Mouse (Mus musculus): ENCODE measurements at regions not wholly inside any gene's neighbourhood (a gene's known extent, or its start where the extent isn't known, plus 50 kb on each side); places are given as distances from the start of the nearest gene placed in this dataset.

DNA sequence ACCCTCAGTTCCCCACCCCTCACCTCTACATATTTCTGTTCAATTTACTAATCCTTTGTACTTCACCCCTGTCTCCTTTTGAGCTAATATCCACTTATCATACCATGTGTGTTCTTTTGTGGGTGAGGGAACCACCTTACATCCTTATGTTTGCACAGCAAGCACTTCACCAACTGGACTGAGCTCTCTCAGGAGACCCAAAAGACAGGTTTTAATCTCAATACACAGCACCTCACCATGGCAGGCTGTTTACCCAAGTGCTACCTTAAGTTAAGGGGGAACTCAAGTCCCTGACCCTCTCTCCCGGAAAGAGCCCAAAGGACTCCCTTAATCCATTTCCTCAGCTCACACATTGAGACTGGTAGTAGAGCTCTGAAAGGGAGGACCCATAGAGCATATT, 62.3 kb upstream of the Agr3 start:
- no peak for DNase-seq (ENCODE audit: low spot score in 2 of 2)

GRCm38 (mm10) chr12:35853159-35853558, 72.3 kb upstream of the Agr3 start:
- peak; percentile 43 to 53 for DNase-seq (ENCODE audit: low spot score in 2 of 2)

DNA sequence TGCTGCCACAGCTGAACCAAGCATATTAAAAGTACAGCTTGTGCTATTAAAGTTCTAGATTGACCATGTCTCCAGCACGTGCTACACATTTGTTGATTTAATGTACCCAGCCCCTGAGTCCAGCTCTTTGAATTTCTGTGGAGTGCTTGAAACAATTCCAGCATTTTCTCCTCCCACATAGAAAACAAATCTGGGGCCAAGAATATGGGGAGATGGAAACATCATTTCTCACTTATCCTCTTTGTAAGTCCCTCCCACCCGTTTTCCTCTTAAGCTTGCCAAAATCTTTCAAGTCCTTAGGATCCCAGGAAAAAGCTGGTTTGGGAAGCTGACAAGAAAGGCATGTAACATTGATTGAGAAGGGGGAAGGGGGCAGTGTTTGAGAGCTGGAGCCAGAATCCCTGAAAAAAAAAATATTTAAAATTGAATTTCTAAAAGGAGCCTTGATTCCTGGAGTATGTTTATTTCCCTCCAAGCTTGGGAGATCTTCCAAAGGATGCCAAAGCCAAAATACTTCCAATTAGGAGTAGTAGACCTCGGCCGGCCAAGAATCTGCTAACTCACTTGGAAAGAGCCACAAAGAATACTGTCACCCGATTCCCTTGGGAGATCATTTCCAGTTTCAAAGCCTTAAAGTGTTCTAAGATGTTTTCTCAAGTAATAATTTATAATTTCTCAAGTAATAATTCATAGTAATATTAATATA, 78.4 kb upstream of the Agr3 start:
- peak; percentile 16 to 32 for DNase-seq (ENCODE audit: low spot score in 2 of 2)

GRCm38 (mm10) chr12:35836946-35837345, 88.5 kb upstream of the Agr3 start:
- no peak for DNase-seq (ENCODE audit: low spot score in 2 of 2)

GRCm38 (mm10) chr12:35833285-35833684, 92.1 kb upstream of the Agr3 start:
- no peak for DNase-seq (ENCODE audit: low spot score in 2 of 2)

- no peak for DNase-seq (ENCODE audit: low spot score in 2 of 2)
These were observed 93.4 kb upstream of the Agr3 start for GRCm38 (mm10) chr12:35831922-35832512.

DNA sequence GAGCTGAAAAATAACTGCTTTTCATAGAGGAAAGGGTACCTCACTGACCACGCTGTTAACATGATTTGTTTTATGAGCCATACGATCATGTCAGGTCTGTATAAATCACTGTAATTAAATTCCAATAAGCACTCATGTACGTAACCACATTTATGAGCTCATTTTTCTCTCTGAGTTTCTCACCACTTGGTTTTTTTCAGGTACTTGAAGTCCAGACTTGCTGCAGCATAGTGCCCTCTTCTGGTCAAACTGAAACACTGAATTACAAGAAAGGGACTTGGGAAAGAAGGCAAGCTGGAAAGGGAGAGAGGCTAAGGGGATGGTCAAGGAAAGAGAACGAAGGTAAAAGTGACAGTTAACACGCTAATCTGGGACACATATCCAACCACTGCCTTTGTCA, 94.2 kb upstream of the Agr3 start:
- DNase-seq (ENCODE audit: low spot score in 2 of 2): peak in 1 of 2 experiments; percentile 57

DNA sequence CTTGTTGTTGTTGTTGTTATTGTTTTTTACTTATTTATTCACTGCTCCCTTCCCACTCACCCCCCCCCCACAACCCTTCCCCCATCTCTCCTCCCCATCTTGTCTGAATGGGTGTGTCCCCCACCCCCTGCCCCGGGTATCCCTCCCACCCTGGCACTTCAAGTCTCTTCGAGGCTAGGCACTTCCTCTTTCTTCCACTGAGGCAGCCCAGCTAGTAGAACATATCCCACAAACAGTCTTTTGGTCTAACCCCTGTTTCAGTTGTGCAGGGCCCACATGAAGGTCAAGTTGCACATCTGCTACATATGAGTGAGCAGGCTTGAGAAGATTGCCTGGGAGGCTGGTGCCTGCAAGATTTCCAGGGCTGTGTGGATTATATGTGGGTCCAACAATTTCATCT, 97.6 kb upstream of the Agr3 start:
- no peak for DNase-seq (ENCODE audit: low spot score in 2 of 2)

DNA sequence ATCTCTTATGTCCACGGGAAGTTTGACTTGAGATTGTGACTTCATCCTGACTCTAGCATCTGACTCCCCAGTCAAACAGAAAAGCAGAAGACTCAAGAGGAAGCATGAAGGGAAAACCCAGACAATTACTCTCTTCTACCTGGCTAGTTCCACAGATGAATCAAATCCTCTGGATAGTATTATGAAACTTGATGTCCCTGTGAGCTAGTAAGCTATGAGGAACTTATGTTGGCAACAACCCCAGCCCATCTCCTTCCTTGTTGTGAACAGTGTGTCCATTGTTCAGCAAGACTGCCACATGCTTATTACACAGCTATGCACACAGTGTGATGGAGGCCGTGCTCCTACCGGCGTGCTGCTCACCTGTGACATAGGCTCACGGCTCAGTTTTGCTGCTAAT, 98.4 kb upstream of the Agr3 start:
- DNase-seq (ENCODE audit: low spot score in 2 of 2): no peak

- DNase-seq (ENCODE audit: low spot score in 2 of 2): no peak
These were observed 100.8 kb upstream of the Agr3 start for GRCm38 (mm10) chr12:35824587-35824987.

DNA sequence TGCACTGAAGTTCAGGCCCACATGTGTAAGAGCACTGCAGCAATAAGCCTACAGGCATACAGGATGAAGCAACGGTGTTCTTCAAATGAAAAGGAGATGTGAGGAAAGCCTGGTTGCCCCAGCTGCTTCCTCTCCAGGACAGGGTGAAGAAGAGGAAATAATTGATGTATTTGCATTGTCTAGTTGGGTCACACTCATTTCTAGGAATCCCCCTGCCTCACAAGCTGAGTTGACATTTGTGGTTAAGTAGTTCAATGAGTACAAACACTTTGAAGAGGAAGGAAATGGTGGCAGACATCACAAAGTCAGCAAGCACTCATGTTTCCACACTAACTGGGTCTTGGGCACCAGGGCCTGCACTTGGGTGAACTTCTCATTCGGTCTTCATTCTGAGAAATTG, 126.2 kb upstream of the Agr3 start:
- no peak for DNase-seq (ENCODE audit: low spot score in 2 of 2)

- DNase-seq (ENCODE audit: low spot score in 2 of 2): no peak
These were observed 150.0 kb upstream of the Agr3 start for GRCm38 (mm10) chr12:35775396-35775795.

- peak in 1 of 2 experiments; percentile 5 for DNase-seq (ENCODE audit: low spot score in 2 of 2)
These were observed 154.9 kb upstream of the Agr3 start for GRCm38 (mm10) chr12:35770387-35771024.

DNA sequence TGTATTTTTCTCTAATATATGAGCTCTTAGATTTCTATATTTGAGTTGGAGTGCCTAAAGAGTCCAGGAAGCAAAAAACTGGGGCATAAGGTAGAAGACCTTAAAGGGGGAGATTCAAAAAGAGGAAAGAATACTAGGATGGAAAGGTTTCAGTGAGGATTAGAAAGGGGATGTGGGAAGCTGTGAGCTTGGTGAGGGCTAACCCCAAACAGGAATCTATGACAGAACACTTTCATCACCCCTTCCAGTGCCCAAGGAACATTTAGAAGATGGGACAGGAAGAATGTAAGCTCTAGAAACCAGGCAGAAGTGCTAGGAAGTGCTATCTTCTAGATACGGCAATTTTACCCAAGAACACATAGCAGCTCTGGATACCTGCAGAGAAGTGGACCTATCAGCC, 166.5 kb upstream of the Agr3 start:
- DNase-seq (ENCODE audit: low spot score in 2 of 2): no peak

GRCm38 (mm10) chr12:35755159-35755558, 170.3 kb upstream of the Agr3 start:
- no peak for DNase-seq (ENCODE audit: low spot score in 2 of 2)

- no peak for DNase-seq (ENCODE audit: low spot score in 2 of 2)
These were observed 177.4 kb upstream of the Agr3 start for GRCm38 (mm10) chr12:35747997-35748396.

- no peak for DNase-seq (ENCODE audit: low spot score in 2 of 2)
These were observed 178.6 kb upstream of the Agr3 start for GRCm38 (mm10) chr12:35746691-35747299.

DNA sequence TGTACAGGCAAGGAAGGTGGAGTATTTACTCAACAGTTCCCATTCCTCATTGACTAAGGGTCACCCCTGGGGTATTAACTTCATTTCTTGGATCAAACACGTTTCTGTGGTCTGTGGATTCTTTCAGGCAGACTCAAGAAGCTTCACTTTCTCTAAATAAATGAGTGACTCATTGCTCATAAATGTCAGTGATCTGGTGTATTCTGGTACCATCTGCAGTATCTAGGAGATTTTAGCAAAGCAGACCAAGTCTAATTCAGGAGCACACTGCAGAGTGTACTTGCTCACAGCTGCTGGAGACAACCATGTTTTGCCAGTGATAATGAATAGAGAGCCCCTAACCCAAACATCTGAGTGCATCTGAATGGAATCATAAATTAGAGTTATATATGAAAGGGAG, 182.7 kb upstream of the Agr3 start:
- DNase-seq (ENCODE audit: low spot score in 2 of 2): no peak

GRCm38 (mm10) chr12:35736427-35736826, 189.0 kb upstream of the Agr3 start:
- DNase-seq (ENCODE audit: low spot score in 2 of 2): no peak

DNA sequence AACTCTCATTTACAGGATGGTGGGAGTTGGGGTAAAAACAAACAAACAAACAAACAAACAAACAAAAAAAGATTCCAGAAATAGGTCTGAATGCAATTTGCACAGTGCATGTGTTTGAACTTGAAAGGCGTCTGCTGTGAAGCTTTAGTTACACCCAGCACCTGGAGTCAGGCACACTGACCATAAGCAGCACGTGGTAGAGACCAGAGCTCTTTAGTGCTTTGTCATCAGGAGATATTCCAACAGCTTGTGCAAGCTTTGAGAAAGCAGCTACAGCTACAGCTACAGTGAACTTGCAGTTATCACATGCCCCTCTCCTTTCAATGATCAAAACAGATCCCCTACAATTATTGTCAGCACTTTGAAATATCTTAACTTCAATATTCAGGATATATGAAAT, 190.4 kb upstream of the Agr3 start:
- DNase-seq (ENCODE audit: low spot score in 2 of 2): no peak

- DNase-seq (ENCODE audit: low spot score in 2 of 2): no peak
These were observed 191.0 kb upstream of the Agr3 start for GRCm38 (mm10) chr12:35734371-35734770.

DNA sequence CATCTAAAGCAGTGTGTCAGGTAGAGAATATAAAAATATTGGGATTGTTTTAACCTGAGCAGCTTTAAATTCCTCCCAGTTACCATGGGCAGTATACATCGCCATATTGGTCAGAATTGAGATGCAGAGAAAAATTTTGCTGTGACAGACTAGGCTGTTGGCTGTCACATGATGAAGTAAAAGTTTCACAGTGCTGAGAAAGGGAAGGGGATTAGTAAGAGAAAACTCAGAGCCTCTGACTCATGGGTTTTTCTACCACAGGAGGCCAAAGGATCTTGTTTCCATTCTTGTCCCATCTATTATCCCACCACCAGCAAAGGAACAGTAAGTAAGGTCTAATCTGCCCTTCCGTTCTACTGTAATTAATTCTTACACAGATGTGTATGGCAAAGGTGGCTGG, 191.8 kb upstream of the Agr3 start:
- DNase-seq (ENCODE audit: low spot score in 2 of 2): no peak

GRCm38 (mm10) chr12:35725910-35726309, 191.1 kb upstream of the Ahr start:
- DNase-seq (ENCODE audit: low spot score in 2 of 2): peak; percentile 10 to 28

Data from right cerebral cortex, adult 2 months (tissue).